Mouse (Mus musculus): ENCODE measurements around the gene Tssk4. TPM values are rescaled to one million over a fixed set of nuclear protein-coding genes. Genes with fewer than 3 reads are reported as not detected.

Gene Tssk4
- total RNA-seq, 2 experiments from 2014 or later, result 0.64 to 0.81 TPM

Other genes starting within 250 kb of the Tssk4 start
- gene Dhrs4, start 171.4 kb upstream of the Tssk4 start, total RNA-seq (2021), result 100 to 1,000 TPM; 132 to 137 TPM
- 1 to 10 TPM; 2.8 to 4.6 TPM for gene Carmil3, start 159.5 kb upstream of the Tssk4 start, total RNA-seq (2021)
- gene Cpne6, start 139.7 kb upstream of the Tssk4 start, total RNA-seq (2021), result under 1 TPM in 1 of 2 experiments, not detected in 1; 0.12 TPM
- gene Nrl, start 125.2 kb upstream of the Tssk4 start, total RNA-seq (2021), result not detected
- gene Pck2, start 109.9 kb upstream of the Tssk4 start, total RNA-seq (2021), result 10 to 100 TPM; 23.3 to 24.1 TPM
- gene Dcaf11, start 90.2 kb upstream of the Tssk4 start, total RNA-seq (2021), result 10 to 100 TPM; 86.3 to 87.5 TPM
- gene A730061H03Rik, start 89.8 kb upstream of the Tssk4 start, total RNA-seq (2021), result under 1 TPM; 0.64 to 0.65 TPM
- 100 to 1,000 TPM; 192 to 201 TPM for gene Fitm1, start 74.6 kb upstream of the Tssk4 start, total RNA-seq (2021)
- 100 to 1,000 TPM; 247 to 272 TPM for gene Psme1, start 72.1 kb upstream of the Tssk4 start, total RNA-seq (2021)
- 10 to 100 TPM; 42.6 to 43.4 TPM for gene Emc9, start 64.9 kb upstream of the Tssk4 start, total RNA-seq (2021)
- 100 to 1,000 TPM; 139 to 140 TPM for gene Psme2, start 59.1 kb upstream of the Tssk4 start, total RNA-seq (2021)
- gene Rnf31, start 58.5 kb upstream of the Tssk4 start, total RNA-seq (2021), result 10 to 100 TPM; 21.7 to 28.3 TPM
- gene Irf9, start 46.6 kb upstream of the Tssk4 start, total RNA-seq (2021), result 10 to 100 TPM in 1 of 2 experiments, 1 to 10 TPM in 1; 9.2 to 11.3 TPM
- gene Rec8, start 32.1 kb upstream of the Tssk4 start, total RNA-seq (2021), result under 1 TPM; 0.53 to 0.67 TPM
- 10 to 100 TPM; 54.7 to 55.0 TPM for gene Ipo4, start 14.2 kb upstream of the Tssk4 start, total RNA-seq (2021)
- 1 to 10 TPM; 1.1 to 2.1 TPM for gene Gm49378, start 12.3 kb upstream of the Tssk4 start, total RNA-seq (2021)
- gene Tm9sf1, start 6.4 kb upstream of the Tssk4 start, total RNA-seq (2021), result 10 to 100 TPM; 56.3 to 61.2 TPM
- 10 to 100 TPM; 55.6 to 72.2 TPM for gene Mdp1, start 10.3 kb downstream of the Tssk4 start, total RNA-seq (2021)
- gene Gmpr2, start 21.8 kb downstream of the Tssk4 start, total RNA-seq (2021), result 10 to 100 TPM; 16.4 to 18.5 TPM
- gene Nedd8, start 21.9 kb downstream of the Tssk4 start, total RNA-seq (2021), result 100 to 1,000 TPM; 291 to 295 TPM
- gene Tinf2, start 31.6 kb downstream of the Tssk4 start, total RNA-seq (2021), result 10 to 100 TPM; 14.2 to 16.5 TPM
- under 1 TPM; 0.24 to 0.25 TPM for gene Tgm1, start 63.7 kb downstream of the Tssk4 start, total RNA-seq (2021)
- gene Rabggta, start 72.1 kb downstream of the Tssk4 start, total RNA-seq (2021), result 10 to 100 TPM; 13.7 to 14.4 TPM
- 10 to 100 TPM; 54.5 to 56.6 TPM for gene Dhrs1, start 95.5 kb downstream of the Tssk4 start, total RNA-seq (2021)
- gene Nop9, start 95.5 kb downstream of the Tssk4 start, total RNA-seq (2021), result 10 to 100 TPM; 14.5 to 18.7 TPM
- gene Cideb, start 108.3 kb downstream of the Tssk4 start, total RNA-seq (2021), result 1 to 10 TPM; 1.1 to 1.2 TPM
- gene Ltb4r2, start 111.2 kb downstream of the Tssk4 start, total RNA-seq (2021), result under 1 TPM in 1 of 2 experiments, not detected in 1; 0.10 TPM
- gene Ltb4r1, start 115.8 kb downstream of the Tssk4 start, total RNA-seq (2021), result under 1 TPM; 0.67 to 0.74 TPM
- gene Adcy4, start 133.9 kb downstream of the Tssk4 start, total RNA-seq (2021), result 10 to 100 TPM; 21.1 to 21.9 TPM
- 1 to 10 TPM; 6.6 to 9.7 TPM for gene Ripk3, start 138.7 kb downstream of the Tssk4 start, total RNA-seq (2021)
- 10 to 100 TPM; 11.1 to 12.1 TPM for gene Nfatc4, start 173.0 kb downstream of the Tssk4 start, total RNA-seq (2021)
- gene Nynrin, start 203.8 kb downstream of the Tssk4 start, total RNA-seq (2021), result 10 to 100 TPM; 24.1 to 27.6 TPM
- under 1 TPM; 0.22 to 0.38 TPM for gene Cbln3, start 234.2 kb downstream of the Tssk4 start, total RNA-seq (2021)
- gene Khnyn, start 234.8 kb downstream of the Tssk4 start, total RNA-seq (2021), result 10 to 100 TPM; 12.5 to 13.1 TPM